In the genomic region with DNA sequence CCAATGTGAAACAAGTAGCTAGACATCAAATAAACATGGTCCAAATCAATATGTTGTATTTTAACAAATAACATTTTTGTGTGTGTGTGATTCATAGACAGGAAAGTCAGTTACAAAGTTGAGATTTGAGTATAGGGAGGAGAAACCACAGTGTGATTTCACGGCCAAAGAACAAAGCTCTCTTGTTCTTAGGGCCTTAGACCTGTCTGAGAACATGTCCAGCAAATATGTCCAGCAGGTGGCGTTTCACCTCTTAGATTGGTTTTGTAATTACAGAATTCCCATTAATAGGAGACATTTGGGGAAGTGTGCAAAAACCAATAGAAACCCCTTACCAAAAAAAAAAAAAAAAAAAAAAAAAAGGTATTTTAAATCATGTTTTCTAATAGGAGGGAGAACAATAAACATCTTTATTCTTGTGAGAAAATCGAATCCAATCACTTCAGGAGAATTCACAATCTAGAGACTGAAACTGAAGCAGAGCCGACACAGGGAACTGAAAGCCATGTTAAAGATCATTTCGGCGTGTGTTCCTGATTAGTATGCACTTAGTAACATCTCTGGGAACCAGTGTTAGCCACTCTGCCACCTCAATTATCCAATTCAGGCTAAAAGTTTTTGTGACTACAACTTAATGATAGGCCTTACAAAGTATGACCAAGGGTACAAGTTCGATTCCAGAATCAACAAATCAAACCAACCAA, we compare ENCODE assay signal across 7 mouse cellular contexts. TPM values are rescaled to one million over a fixed set of nuclear protein-coding genes. Genes with fewer than 3 reads are reported as not detected.
DNase-seq lines count a peak whose midpoint lies in the region; ATAC-seq lines count a peak whose summit lies in the region.

No protein-coding gene starts in this region.

- no peaks in the 10 kb centered on the region; the same call in 1 of the 2 replicates for H3K4me1 ChIP-seq in lung, embryonic 16.5 days (replicated peaks; ENCODE audit: control insufficient read depth, insufficient read depth, low read length)

- H3K36me3 ChIP-seq in lung, embryonic 16.5 days (ENCODE audit: control insufficient read depth, insufficient read depth, low read length), result no peaks in the 10 kb centered on the region

- DNase-seq in ES-CJ7 (ENCODE audit: low read depth, low spot score), result peak; percentile 61
- DNase-seq in R1 (ENCODE audit: low read depth, low spot score), result peak; percentile 66
- peak; percentile 26 to 62 for DNase-seq in cerebellum, postnatal 36 days
- DNase-seq in layer of hippocampus, adult 11-12 months (ENCODE audit: low spot score), result peak; percentile 78
- DNase-seq in right cerebral cortex, postnatal 14 days, result peak; percentile 59

- no peak overlapping the region for H3K9ac ChIP-seq in lung, embryonic 16.5 days (ENCODE audit: low read length)

- H3K9me3 ChIP-seq in lung, embryonic 16.5 days (ENCODE audit: control insufficient read depth, low read length), result no peaks in the 10 kb centered on the region

- H3K4me2 ChIP-seq in lung, embryonic 16.5 days (ENCODE audit: low read depth, low read length), result no peak overlapping the region

- no peak overlapping the region for H3K27ac ChIP-seq in lung, embryonic 16.5 days (ENCODE audit: low read length)

- WGBS in lung, embryonic 16.5 days, result 60% methylated on average over 7 of the region's 7 CpGs

- peak; percentile 66 for ATAC-seq in granulocyte monocyte progenitor cell, adult 5-6 weeks (replicated peaks; ENCODE audit: poor library complexity, severe bottlenecking)
- 0 out of 2 replicates have a peak, but pooled peaks have one; percentile 36 for ATAC-seq in lung, embryonic 16.5 days (ENCODE audit: low read depth)

- H3K4me3 ChIP-seq in lung, embryonic 16.5 days (ENCODE audit: low read length), result no peak overlapping the region

- H3K27me3 ChIP-seq in lung, embryonic 16.5 days (ENCODE audit: control insufficient read depth, insufficient read depth, low read depth, low read length), result no peaks in the 10 kb centered on the region

RNA-seq across cellular contexts. Expression of a gene that starts 37.1 kb away (rescaled TPM):
- total RNA-seq in granulocyte monocyte progenitor cell, adult 5-6 weeks (2014; fragmentation: Nextera tagmentation), result 0.43 and 0.68 TPM in 2 replicates
- total RNA-seq in granulocyte monocyte progenitor cell, adult 5-6 weeks (2017), result 0.34 and 0.72 TPM in 2 replicates
- polyA plus RNA-seq in lung, embryonic 16.5 days (2015; fragmentation: Nextera tagmentation; extraction: Ambion mirVana), result 42.9 and 46.4 TPM in 2 replicates
